Mouse (Mus musculus): Measurements from ENCODE around the gene Ly6g5c.

Ly6g5c gene

GRCm38 (mm10) chr17:35080710-35081109, 27.4 kb upstream of the Ly6g5c start:
- 90% methylated on average over 4 of the region's 4 CpGs for WGBS

- 93% methylated on average over 16 of the region's 16 CpGs for WGBS
Observed at GRCm38 (mm10) chr17:35082841-35083576, 25.1 kb upstream of the Ly6g5c start.

GRCm38 (mm10) chr17:35083929-35084497, 24.1 kb upstream of the Ly6g5c start:
- WGBS = 78% methylated on average over 3 of the region's 3 CpGs

- WGBS = 81% methylated on average over 7 of the region's 7 CpGs
Observed at GRCm38 (mm10) chr17:35085208-35085865, 22.7 kb upstream of the Ly6g5c start, which contains the start of gene Ly6g6f. TSS of gene Ly6g6f (minus strand) at chr17:35085610.

GRCm38 (mm10) chr17:35088151-35088550, 19.9 kb upstream of the Ly6g5c start:
- WGBS = 36% methylated on average over 2 of the region's 2 CpGs

- WGBS = 3% methylated on average over 67 of the region's 67 CpGs
Observed at GRCm38 (mm10) chr17:35088825-35089644, 19.0 kb upstream of the Ly6g5c start, which contains the start of gene Abhd16a. TSS of gene Abhd16a (plus strand) at chr17:35089263.

GRCm38 (mm10) chr17:35090166-35090932, 17.7 kb upstream of the Ly6g5c start:
- WGBS = 30% methylated on average over 8 of the region's 8 CpGs

- WGBS = 74% methylated on average over 14 of the region's 14 CpGs
Observed at GRCm38 (mm10) chr17:35092403-35093198, 15.5 kb upstream of the Ly6g5c start.

GRCm38 (mm10) chr17:35094475-35095365, 13.4 kb upstream of the Ly6g5c start:
- 55% methylated on average over 15 of the region's 15 CpGs for WGBS

- 89% methylated on average over 12 of the region's 12 CpGs for WGBS
Observed at GRCm38 (mm10) chr17:35096597-35096996, 11.5 kb upstream of the Ly6g5c start.

- WGBS = 53% methylated on average over 12 of the region's 12 CpGs
Observed at GRCm38 (mm10) chr17:35097164-35097655, 10.9 kb upstream of the Ly6g5c start.

- WGBS = 70% methylated on average over 10 of the region's 10 CpGs
Observed at GRCm38 (mm10) chr17:35100196-35100765, 7.8 kb upstream of the Ly6g5c start.

- 86% methylated on average over 11 of the region's 11 CpGs for WGBS
Observed at GRCm38 (mm10) chr17:35101161-35101560, 6.9 kb upstream of the Ly6g5c start.

GRCm38 (mm10) chr17:35102299-35102698, 5.8 kb upstream of the Ly6g5c start:
- 63% methylated on average over 8 of the region's 8 CpGs for WGBS

GRCm38 (mm10) chr17:35103221-35103690, 4.8 kb upstream of the Ly6g5c start:
- 70% methylated on average over 6 of the region's 6 CpGs for WGBS

- WGBS = 96% methylated on average over 7 of the region's 7 CpGs
Observed at GRCm38 (mm10) chr17:35104079-35104478, 4.0 kb upstream of the Ly6g5c start.

GRCm38 (mm10) chr17:35104754-35105153, 3.3 kb upstream of the Ly6g5c start:
- WGBS = 76% methylated on average over 6 of the region's 6 CpGs

- WGBS = 29% methylated on average over 13 of the region's 13 CpGs
Observed at GRCm38 (mm10) chr17:35105740-35106389, 2.2 kb upstream of the Ly6g5c start.
